Mouse (Mus musculus) ES-Bruce4 (cell line): Measurements from ENCODE around the gene Lrr1. TPM values are rescaled to one million over a fixed set of nuclear protein-coding genes. Genes with fewer than 3 reads are reported as not detected.
A peak's percentile ranks its signal among the peaks of the same experiment; 100 is the strongest.

Source experiments
- H3K27ac ChIP-seq: 2 replicates; pipeline ENCODE4 v1.5.1; 2012; ENCODE audit warnings: low read length, inconsistent platforms; ENCODE audit not compliant: insufficient read depth
- H3K27me3 ChIP-seq: 2 replicates; pipeline ENCODE4 v1.6.1; 2012; ENCODE audit warnings: mild to moderate bottlenecking, low read length, inconsistent platforms; ENCODE audit not compliant: control insufficient read depth, poor library complexity, insufficient read depth, severe bottlenecking
- H3K36me3 ChIP-seq: 2 replicates; pipeline ENCODE4 v1.6.1; 2012; ENCODE audit warnings: inconsistent platforms, mild to moderate bottlenecking, low read length, moderate library complexity; ENCODE audit not compliant: control insufficient read depth, poor library complexity, insufficient read depth, severe bottlenecking
- H3K4me1 ChIP-seq: one replicate; pipeline ENCODE4 v1.8.1; 2011; ENCODE audit warnings: low read length; ENCODE audit not compliant: control insufficient read depth, insufficient read depth
- H3K4me3 ChIP-seq: 2 replicates; pipeline ENCODE4 v1.5.1; 2011; ENCODE audit warnings: low read depth, mild to moderate bottlenecking, low read length
- H3K9ac ChIP-seq: 2 replicates; pipeline ENCODE4 v1.6.1; 2012; ENCODE audit warnings: low read depth, mild to moderate bottlenecking, inconsistent platforms; ENCODE audit not compliant: poor library complexity, severe bottlenecking
- H3K9me3 ChIP-seq: replicated peaks from 2 replicates; pipeline ENCODE4 v1.6.1; 2012; ENCODE audit warnings: mild to moderate bottlenecking, low read length, inconsistent platforms; ENCODE audit not compliant: control insufficient read depth, poor library complexity, insufficient read depth, severe bottlenecking
- CTCF ChIP-seq: IDR thresholded peaks from one replicate; pipeline ENCODE4 v1.8.1; 2011; ENCODE audit warnings: low read depth, low read length
- EP300 ChIP-seq: IDR thresholded peaks from 2 replicates; pipeline ENCODE4 v1.6.1; 2011; ENCODE audit warnings: low read depth, low read length; ENCODE audit not compliant: insufficient read depth
- POLR2A ChIP-seq: IDR thresholded peaks from one replicate; pipeline ENCODE4 v1.8.1; 2011; ENCODE audit warnings: low read length; ENCODE audit not compliant: insufficient read depth
- polyA plus RNA-seq: library from polyadenylated mRNA; stranded (reverse); fragments of >200 nt; gene quantifications from 2 replicates; pipeline ENCODE4 v1.2.4, GENCODE M21; 2011; ENCODE audit warnings: low read depth; ENCODE audit not compliant: missing spikeins, insufficient read depth, insufficient read length

Lrr1 gene
- polyA plus RNA-seq, 1 experiment: 7.5 TPM

DNA sequence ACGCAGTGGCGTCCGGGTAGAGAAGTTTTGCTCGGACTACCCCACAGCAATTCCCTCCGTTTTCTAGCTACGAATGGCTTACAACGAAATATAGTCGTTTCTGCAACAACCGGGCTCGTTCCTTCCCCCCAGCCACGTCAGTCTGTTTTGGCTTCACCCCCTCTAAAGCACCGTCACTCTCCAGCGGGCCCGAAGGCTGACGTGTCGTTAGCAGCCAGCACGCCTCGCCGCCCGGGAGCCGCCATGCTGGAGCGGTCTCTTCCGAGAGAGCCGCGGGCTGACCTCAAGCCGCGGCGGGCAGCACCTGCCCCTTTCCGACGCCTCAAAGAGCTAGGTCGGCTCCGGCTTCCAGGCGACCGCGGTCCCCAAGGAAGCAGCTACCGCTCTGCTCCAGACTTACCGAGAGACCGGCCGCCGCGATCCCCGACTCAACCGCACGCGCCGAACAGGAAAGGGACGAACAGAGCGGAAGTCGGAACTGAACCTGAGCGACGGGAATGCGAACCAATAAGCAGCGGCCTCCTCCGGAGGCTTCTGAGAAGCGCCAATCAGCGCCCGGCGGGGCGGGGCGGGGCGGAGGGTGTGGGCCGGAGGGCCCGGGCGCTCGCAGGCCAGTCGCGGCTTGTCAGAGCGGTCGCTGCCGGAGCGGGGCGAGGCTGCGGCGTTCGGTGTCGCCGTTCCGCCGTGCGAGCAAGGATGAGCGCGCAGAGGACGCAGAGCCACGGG is 15.1 kb downstream of the Lrr1 start, which contains the start of the genes Rpl36al and Mgat2:
Rpl36al (minus strand) TSS at position 501 of the 726 bp plus-strand sequence.
Mgat2 (plus strand) TSS at position 575 of the 726 bp plus-strand sequence.
- Histone ChIP-seq H3K27me3 (no peaks in the 10 kb centered on the region), H3K27ac (peak within 1 kb of the TSS; percentile 46), H3K36me3 (peaks cover 17% of the 10 kb centered on the region), H3K4me1 (no peaks in the 10 kb centered on the region), H3K4me3 (peak within 1 kb of the TSS; percentile 97), H3K9me3 (no peaks in the 10 kb centered on the region), H3K9ac (peak within 1 kb of the TSS; percentile 84)
- no peak for TF ChIP-seq CTCF
- peak; percentile 24 for TF ChIP-seq POLR2A
- no peak for TF ChIP-seq EP300

DNA sequence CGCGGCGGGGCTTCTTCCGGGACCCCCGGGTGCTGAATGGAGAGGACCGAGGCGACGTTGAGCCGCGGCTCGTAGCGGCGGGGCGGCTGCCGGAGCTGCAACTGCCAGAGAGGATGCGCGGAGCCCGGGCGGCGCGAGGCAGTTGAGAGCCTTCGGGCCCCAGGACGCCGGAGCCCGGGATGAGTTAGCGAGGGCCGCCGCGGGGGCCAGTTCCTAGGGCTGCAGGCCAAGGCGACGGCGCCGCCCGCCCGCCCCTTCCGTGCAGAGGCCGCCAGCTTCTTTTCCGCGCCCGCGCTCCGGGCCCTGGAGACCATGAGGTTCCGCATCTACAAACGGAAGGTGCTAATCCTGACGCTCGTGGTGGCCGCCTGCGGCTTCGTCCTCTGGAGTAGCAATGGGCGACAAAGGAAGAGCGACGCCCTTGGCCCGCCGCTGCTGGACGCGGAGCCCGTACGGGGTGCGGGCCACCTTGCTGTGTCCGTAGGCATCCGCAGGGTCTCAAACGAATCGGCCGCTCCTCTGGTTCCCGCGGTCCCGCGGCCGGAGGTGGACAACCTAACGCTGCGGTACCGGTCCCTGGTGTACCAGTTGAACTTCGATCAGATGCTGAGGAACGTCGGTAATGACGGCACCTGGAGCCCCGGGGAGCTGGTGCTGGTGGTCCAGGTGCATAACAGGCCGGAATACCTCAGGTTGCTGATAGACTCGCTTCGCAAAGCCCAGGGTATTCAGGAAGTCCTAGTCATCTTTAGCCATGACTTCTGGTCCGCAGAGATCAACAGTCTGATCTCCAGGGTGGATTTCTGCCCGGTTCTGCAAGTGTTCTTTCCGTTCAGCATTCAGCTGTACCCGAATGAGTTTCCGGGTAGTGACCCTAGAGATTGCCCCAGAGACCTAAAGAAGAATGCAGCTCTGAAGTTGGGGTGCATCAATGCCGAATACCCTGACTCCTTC is 16.0 kb downstream of the Lrr1 start:
- Histone ChIP-seq H3K27me3 (no peaks in the 10 kb centered on the region), H3K4me1 (no peaks in the 10 kb centered on the region), H3K9me3 (no peaks in the 10 kb centered on the region), H3K4me3 (peak overlapping the region; percentile 84), H3K36me3 (peaks cover 23% of the 10 kb centered on the region), H3K27ac (peak overlapping the region; percentile 46; the same call in 1 of the 2 replicates), H3K9ac (peak overlapping the region; percentile 84)
- TF ChIP-seq POLR2A: no peak
- TF ChIP-seq EP300: no peak
- TF ChIP-seq CTCF: no peak

DNA sequence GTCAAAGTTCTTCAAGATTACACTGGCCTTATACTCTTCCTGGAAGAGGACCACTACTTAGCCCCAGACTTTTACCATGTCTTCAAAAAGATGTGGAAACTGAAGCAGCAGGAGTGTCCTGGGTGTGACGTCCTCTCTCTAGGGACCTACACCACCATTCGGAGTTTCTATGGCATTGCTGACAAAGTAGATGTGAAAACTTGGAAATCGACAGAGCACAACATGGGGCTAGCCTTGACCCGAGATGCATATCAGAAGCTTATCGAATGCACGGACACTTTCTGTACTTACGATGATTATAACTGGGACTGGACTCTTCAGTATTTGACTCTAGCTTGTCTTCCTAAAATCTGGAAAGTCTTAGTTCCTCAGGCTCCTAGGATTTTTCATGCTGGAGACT is 16.8 kb downstream of the Lrr1 start:
- Histone ChIP-seq H3K9ac (peak overlapping the region; percentile 84), H3K27me3 (no peaks in the 10 kb centered on the region), H3K4me3 (peak overlapping the region; percentile 84), H3K9me3 (no peaks in the 10 kb centered on the region), H3K4me1 (no peaks in the 10 kb centered on the region), H3K27ac (no peak overlapping the region), H3K36me3 (peaks cover 31% of the 10 kb centered on the region)
- TF ChIP-seq POLR2A: no peak
- no peak for TF ChIP-seq EP300
- TF ChIP-seq CTCF: no peak

DNA sequence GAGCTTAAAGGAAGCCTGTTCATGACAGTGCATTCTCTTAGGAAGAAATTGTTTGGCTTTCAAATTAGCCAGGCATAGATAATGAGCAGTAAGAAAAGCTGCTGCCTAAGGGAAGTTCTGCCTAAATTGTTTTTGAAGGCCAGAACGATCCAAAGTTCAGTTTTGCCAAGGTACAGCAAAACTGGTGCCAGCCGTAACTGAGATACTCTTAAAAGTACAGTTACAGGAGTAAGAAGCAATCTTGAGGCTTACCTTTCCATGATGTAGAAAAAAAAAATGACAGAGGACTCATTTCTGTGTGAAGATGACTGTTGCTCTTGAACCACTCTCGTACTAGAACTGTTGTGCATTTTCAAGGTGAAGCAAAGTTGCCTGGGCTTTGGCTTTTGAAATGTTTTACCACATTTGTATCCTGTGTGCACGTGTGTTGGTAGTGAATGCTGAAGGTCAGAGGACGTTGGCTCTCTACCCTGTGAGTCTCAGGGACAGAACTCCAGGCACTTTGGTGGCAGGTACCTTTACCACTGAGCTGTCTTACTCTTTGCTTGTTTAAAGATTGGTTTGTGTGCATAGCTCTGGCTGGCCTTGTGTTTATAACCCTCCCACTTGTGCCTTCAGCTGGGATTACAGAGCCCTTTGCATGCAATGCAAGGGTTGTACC is 18.3 kb downstream of the Lrr1 start:
- H3K36me3 ChIP-seq: peaks cover 35% of the 10 kb centered on the region

DNA sequence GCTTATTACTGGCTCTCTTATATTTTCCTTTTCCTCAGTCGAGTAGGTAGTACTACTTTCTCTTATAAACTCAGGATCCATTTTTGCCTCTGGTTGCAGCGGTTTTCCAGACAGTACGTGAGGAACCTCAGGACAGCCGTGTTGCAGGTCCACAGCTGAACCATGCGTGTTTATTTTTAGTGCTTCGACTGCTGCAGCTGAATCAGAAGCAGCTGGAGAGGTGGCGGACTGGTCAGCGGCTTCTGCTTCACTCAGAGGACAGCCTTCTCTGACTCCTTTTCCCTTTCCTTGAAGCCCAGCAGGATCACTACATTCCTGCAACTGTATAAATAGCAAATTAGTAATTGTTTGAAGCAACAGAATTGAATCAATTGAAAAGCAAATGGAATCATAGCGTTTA is 21.5 kb downstream of the Lrr1 start:
- Histone ChIP-seq H3K9me3 (no peaks in the 10 kb centered on the region), H3K36me3 (peaks cover 33% of the 10 kb centered on the region), H3K4me3 (no peak overlapping the region), H3K4me1 (peaks cover 1% of the 10 kb centered on the region), H3K27ac (no peak overlapping the region), H3K27me3 (no peaks in the 10 kb centered on the region), H3K9ac (no peak overlapping the region)
- TF ChIP-seq EP300: no peak
- no peak for TF ChIP-seq POLR2A
- no peak for TF ChIP-seq CTCF

More for the DNA sequence above, 18.3 kb downstream of the Lrr1 start:
- Histone ChIP-seq H3K27ac (no peak overlapping the region), H3K9me3 (no peaks in the 10 kb centered on the region), H3K27me3 (no peaks in the 10 kb centered on the region), H3K9ac (no peak overlapping the region), H3K4me3 (no peak overlapping the region), H3K4me1 (peaks cover 1% of the 10 kb centered on the region)
- TF ChIP-seq EP300 (no peak), CTCF (no peak), POLR2A (no peak)
